Mouse (Mus musculus): ENCODE data around the gene Tmem237.
A peak's percentile ranks its signal among the peaks of the same experiment; 100 is the strongest.

The Tmem237 gene

DNA sequence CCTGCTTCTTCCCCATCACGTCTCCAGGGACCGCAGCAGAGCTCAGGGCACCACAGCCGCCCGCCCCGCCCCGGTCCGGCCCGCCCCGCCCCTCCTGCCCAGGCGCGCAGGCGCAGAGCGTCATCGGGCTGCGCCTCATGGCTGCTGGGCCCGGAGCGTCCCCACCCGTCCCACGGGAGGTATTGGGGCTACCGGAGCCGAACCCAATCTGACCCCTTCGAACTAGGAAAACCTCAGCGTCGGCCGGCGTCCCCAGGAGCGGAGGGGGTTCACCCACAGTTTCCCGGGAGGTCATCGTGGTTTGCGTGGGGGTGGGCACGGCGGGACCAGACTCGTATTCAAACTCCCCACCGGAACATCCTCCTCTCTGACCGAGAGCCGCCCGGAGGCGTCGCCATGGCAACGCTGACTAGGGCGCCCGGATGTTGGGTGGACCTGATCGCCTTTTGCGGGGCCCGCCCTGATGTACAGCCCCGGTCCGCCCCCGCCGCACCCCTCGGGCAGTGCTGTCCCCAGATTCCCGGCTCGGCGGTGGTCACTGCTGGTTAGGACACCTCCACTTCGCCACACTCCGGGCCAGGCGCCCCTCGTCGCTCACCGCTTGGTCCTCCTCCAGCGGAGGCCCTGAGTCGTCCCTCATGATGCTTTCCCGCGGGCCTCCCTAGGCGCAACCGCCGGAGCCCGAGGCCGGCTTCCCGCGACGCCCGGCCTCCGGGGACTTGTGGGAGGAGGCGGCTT, at the start of gene Tmem237:
Gene Tmem237, minus strand, starts transcription at position 689 of the 738 bp plus-strand sequence.
- DNase-seq (ENCODE audit: low spot score): peak; percentile 89

DNA sequence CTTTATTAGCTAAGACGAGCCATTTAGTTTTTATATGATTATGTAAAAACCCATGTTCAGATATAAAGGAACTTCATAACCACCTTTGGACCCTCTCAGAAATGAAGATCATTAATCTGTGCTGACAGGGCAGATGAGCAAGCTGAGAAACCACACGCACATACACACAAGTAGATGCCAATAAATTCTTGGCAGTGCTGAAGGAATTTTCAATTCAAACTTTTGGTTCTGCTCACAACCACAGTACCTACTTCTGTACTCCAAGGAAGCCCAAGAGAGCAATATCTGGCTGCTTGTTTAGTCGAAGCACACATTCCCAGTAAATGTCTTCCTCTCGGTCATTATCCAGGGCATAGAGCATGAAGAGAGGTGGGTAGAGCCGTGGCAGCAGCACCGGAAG, 49.4 kb upstream of the Tmem237 start:
- DNase-seq (ENCODE audit: low spot score): no peak

DNA sequence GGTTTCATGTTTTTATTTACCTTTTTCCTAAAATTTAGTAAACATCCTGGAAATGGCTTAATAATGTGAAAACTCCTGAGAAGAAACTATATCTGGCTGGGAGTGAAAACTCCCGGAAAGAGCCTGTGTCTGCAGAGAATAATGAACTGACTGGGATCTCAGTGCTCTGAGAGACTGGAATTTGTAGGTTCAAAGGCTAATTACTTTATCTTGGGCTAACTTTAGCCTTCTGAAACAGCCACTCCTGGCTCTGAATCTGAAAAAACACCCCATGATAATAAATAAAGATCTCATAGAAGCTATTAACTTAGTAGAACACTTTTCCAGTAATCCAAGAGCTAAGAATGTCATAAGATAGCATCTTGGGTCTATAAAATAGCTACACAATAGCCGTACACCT, 48.3 kb upstream of the Tmem237 start:
- no peak for DNase-seq (ENCODE audit: low spot score)

DNA sequence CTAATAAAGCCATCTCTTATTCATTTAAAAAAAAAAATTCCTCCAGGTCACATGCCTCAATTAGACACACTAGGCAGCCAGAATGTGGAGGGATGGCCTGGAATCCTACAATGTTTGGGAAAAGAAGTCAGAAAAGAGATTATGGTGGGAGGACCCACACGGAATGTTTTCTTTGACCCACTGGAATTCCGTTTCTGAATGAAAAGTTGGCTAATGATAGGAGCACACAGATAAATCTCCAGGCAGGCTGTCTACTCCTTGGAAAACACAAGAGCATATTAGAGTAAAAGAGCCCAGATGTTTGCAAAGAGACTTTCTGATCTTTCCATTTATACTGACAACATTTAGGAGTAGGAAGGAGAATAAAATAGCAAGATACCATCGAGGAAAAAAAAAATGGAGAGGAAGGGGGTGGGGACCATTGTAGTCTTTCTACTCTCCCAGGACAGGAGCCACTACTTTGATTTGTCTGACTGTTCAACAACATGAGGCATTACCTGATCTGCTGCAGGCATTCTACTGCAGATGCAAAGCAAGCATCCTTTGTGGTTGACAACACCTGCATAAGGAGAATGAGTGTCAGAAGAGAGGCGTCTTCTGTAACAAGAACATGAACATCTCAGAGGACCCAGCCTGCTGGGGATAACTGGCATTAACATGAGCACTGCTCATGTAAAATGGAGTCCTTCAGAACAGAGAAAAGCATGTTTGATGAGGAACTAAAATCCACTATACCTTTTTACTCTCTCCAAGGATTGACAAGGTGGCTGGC, 47.6 kb upstream of the Tmem237 start:
- no peak for DNase-seq (ENCODE audit: low spot score)

DNA sequence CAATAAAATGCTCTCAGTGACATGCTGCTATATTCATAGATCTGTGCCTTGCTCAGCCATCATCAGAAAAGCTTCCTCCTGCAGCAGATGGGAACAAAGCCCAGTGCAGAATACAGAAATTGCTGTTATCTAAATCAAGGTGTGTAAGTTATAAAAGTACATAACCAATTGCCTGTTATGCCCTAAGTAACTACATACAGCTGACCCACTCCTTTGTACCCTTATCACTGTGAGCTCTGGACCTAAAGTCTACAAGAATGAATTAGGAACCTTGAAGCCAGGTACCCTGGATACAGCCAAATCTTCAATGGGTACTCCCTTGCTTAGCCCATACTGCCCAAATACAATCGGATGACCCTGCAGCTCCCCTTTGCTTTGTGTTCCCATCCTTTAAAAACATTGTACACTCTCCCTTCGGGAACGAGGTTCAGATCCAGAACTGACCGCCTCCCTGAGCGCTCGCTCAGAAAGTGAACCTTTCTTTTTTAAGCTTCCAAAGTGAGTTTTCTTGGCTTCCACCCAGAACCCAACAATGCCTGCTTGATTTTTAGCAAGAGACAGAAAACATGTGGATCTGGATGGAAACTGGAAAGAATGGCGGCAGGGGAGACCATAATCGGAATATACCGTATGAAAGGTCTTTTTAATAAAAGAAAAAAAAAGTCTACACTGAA, 46.2 kb upstream of the Tmem237 start:
- DNase-seq (ENCODE audit: low spot score): no peak

DNA sequence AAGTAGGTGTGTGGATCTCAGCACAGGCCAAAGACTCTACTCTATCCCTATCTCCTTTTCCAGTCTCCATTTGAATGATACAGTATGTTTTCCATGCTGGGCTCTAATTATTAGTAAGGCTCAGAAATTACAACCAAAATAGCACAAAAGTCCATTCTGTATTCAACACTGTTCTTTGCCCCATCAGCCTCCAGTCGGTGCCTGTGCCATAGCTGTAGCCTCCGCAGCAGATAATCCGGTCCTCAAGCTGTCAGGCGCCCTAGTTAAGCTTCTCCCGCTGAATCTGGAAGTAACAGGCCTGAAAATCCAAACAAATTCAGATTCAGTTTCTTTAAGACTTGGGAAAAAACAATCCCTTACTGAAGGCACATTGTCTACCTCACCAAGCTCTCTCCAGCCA, 43.7 kb upstream of the Tmem237 start:
- DNase-seq (ENCODE audit: low spot score): peak; percentile 9

DNA sequence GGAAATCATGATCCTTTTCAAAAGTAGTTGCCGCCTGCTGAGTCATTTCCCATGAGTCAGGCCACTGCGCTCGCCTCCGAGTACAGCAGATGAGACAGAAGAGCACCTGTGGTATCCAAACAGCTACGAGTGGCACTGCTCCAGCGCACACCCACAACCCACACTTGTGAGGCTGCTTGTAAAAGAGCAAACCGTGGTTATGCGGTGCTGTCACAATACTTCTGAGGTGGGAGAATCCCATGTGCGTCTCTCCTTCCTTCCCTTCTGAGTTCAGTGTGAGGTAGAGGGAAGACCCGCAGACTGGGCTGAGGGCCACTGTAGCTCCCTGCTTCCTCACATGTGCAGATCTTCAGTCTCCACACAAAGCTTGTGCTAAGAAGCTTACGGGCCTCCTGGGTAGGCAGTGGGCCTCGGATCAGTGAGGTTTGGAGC, 42.8 kb upstream of the Tmem237 start, which contains the start of gene Mpp4:
Gene Mpp4, minus strand, starts transcription at position 360 of the 432 bp plus-strand sequence.
- no peak for DNase-seq (ENCODE audit: low spot score)

DNA sequence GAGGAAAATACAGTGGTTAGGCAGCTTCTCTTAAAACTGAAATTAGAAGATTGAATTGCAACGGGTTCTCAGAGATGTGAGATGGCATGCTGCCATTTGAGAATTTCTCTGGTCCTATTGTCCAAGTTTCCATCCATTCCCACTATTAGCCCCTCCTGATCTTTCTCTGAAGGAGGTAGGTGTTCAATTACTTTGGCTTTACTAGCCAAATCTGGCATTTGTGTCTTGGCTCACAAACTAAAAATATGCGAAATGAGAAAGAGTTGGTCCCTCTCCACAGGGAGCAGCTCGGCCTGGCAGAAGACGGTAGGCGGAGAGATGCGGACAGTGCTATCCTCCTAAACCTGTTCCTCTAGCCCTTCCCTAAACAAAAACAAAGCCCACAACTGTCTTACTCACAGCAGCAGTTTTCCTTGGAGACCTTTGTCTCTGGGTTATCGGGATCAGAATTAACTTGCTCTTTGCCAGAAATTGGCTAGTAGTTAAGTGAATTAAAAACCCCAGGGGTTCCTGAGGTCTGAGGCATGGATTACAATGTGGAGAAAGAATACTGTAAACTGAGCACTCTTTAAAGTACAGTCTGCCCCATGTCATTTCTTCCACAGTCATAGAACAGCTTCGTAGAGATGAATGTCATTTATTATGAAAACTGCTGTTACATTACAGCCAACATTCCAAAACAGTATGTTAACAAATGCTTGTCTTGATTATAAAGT, 42.3 kb upstream of the Tmem237 start:
- no peak for DNase-seq (ENCODE audit: low spot score)

DNA sequence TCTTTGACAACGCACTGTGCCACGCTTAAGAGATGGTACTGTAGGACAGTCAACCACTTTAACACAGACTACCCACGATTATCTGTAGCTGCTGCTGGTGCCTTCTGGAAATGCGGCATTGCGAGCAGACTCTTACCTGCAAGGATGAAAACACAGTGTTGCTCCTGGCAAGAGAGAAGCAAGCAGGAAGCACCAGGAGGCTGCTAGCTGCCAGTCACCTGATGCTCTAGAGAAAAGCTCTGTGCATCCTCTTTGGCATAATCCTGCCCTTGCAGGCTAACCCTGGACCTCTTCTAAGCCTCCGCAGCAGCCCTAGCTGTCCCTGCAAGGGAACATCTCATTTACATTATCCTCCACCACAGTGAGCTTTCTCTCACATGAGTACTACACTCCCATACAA, 41.2 kb upstream of the Tmem237 start:
- no peak for DNase-seq (ENCODE audit: low spot score)

DNA sequence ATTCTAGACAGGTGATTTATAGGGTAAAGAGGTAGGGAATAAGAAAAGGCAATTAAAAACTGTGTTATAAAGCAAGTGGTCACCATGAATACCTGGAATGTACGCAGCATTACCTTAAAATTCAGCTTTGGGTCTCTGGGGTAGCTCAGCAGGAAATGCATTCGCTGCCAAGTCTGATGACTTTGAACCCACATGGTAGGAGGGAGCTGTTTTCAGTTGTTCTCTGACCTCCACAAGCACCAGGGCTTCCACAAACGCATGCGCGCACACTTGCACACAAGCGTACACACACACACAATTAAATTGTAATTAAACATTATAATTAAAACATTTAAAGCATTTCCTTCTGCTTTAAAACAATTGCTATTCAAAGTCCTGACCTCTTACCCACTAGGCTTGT, 40.7 kb upstream of the Tmem237 start:
- DNase-seq (ENCODE audit: low spot score): no peak

DNA sequence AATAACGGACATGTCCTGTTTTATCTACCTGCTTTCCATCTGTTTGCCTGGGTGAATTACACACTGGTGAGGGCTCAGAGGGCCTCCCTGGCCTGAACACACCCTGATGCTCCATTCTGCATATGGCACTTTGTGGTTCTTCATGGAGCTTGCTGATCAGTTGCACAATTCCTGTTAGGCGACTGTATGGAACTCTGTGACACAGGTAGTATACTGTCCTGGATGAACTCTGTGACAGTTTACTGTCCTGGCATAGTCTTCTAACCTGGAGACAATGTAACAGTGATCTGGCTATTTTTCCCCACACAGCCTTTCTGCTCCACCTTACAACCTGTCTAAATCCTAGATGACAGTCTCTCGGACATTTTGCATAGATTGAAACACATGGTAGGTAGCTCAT, 38.9 kb upstream of the Tmem237 start:
- no peak for DNase-seq (ENCODE audit: low spot score)

DNA sequence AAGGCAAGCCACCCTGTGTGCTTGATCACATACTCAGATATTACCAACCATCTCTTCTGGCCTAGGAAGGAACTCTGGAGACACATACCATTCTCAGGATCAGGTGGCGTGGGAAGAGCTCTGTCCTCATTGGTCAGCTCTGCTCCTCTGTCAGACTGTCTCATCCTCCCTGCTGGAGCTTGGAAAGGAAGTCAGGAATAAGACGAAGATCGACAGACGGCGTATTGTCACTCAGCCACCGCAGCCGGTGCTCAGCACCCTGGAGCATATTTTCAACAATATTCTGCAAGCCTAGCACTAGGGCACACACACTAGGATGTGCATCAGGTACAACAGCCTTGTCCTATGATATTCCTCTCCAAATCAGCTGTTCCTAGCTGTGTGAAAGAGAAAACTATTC, 38.3 kb upstream of the Tmem237 start:
- DNase-seq (ENCODE audit: low spot score): no peak

DNA sequence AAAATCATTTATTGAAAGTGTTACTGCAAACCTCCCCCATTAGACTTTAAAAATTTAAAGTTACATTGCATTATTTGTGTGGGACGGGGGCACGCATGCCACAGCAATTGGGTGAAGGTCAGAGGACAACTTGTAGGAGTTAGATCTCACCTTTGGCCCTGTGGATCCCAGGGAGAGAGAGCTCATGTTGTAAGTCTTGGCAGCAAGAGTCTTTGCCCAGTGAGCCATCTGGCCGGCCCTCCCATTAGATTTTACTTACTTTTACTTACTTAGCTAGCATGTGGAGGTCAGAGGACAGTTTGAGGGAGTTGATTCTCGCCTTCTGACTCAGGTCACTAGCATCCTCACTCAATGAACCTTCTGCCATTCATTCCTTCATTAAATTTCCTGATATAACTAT, 37.6 kb upstream of the Tmem237 start:
- DNase-seq (ENCODE audit: low spot score): no peak

DNA sequence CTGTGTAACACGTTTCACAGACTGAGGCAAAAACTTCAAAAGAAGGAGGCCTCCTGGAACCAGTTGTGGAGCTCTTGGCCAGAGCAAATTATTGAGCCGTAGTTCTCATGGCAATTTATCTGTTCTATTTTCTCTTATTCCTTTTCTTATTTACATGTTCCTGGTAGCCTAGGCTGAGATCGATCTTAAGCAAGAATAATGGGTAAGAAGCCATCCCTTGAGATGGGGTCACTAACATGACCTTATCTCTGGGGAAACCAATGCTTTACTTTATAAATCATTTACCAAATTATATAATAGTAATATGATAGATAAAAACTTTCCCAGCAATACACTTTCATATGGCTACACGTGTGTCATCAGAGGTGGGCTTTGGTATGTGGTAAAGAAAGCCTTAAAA, 32.1 kb upstream of the Tmem237 start:
- DNase-seq (ENCODE audit: low spot score): no peak

DNA sequence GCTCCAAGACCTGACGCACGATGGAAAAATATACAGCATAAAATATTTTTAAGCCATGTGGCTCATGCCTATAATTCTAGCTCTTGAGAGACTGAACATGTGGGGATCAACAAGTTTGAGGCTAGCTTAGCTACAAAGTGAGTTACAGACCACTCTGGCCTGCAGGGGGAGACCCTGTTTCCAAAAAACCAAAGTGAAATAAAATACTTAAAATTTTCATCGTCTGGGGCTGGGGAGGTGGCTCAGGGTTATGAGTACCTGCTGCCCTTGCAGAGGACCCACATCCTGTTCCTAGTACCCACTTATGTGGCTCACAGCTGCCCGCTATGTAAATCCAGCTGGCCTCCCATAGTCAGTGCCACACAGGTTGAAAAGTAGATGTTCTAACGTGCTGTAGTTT, 30.3 kb upstream of the Tmem237 start:
- no peak for DNase-seq (ENCODE audit: low spot score)

DNA sequence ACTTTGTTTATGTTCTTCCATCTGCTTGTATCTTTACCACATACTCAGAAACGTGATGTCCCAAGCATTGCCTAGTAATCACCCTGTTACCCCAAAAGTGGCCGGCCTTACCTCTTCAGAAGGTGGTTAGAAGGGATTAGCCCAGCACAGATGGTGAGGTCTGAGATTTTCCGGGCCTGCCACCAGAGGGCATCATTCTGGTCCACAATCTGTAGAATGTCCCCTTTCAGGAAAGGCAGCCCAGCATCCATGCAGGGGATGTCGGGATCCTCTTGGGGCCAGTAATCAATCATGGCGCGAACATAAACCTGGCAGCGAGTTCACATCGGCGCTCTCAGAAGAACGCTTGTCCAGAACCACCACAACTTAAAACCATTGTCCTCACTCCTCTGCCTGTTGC, 24.3 kb upstream of the Tmem237 start:
- peak; percentile 39 for DNase-seq (ENCODE audit: low spot score)

DNA sequence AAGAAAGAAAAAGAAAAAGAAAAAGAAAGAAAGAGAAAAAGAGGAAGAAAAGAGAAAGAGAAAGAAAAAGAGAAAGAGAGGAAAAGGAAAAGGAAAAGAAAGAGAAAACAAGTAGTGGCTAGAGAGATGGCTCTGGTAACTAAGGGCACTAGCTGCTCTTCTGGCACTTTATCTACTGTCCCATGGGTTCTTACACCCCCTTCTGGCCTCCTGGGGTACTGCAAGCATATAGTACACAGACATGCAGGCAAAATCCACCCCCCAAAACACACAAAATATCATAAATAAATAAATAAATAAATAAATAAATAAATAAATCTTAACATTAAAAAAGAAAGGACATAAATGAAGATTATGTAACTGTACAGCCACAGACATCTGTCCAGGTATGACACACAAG, 22.6 kb upstream of the Tmem237 start:
- DNase-seq (ENCODE audit: low spot score): peak; percentile 77

DNA sequence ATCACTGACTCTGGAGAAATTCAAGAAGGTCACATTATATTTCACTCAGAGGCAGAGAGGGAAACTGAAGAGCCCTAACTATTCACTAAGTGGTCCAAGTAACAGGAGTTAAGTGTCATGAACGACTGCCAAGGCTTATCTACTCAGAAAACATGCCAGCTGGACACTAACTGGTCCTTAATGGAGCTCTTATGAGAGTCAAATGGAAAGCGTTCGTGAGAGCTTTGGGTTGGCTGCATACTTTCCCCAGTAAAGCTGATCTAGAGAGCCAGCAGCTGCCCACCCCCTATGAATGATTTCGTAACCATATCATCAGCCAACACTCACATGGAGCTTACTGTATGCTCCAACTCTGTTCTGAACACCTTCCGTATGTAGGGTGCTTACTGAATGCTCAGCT, 14.2 kb upstream of the Tmem237 start:
- no peak for DNase-seq (ENCODE audit: low spot score)

DNA sequence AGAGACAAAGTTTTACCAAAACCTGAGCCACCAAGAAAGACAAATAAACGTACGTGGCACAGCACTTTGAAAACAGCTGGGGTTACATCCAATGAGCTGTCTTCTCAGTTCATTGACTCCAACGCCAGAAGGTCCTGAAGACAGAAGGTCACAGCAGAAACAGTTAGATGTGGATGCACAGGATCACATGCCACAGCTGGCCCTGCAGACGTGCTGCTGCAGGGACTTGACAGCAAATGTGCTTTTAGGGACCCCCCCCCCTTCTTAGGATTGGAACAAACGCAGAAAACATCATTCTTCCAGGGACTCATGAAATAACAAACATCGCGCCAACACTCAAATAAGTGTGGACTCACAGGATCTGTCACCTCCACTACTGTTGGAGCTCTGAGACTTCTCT, 8.7 kb upstream of the Tmem237 start:
- DNase-seq (ENCODE audit: low spot score): no peak

DNA sequence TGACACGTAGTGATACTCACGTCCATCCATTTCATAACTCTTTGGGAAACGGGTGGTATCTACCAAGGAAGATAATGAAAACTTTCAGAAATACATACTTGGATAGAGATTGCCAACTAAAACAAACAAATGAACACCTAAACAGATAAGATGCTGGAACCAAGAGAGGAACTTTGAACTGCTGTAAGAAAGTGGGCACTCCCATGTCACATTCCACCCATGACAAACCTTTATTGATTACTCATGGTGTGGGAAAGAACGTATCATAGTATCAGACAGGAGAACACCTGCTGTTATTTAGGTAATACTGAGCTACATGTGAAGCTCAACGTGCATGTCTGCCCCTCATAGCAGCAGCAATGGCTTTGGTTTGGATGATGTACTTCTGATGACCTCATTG, 5.3 kb upstream of the Tmem237 start:
- DNase-seq (ENCODE audit: low spot score): no peak

DNA sequence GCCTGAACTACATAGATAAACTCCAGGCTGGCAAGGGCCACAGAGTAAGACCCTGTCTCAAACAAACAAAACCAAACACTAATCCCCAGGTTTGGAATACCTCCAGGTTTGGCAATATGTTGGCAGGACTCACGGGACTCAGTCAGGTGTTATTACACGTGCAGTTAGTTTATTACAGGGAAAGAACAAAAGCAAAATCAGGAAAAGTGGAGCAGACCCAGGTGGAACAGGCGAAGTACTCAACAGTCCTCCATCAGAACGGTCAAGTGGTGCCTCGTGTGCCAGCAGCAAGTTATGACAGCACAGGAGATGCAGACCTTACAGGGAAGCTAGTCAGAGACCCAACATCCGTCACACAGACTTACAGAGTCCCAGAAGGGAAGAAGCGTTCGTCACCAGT, 9.7 kb downstream of the Tmem237 start:
- no peak for DNase-seq (ENCODE audit: low spot score)

DNA sequence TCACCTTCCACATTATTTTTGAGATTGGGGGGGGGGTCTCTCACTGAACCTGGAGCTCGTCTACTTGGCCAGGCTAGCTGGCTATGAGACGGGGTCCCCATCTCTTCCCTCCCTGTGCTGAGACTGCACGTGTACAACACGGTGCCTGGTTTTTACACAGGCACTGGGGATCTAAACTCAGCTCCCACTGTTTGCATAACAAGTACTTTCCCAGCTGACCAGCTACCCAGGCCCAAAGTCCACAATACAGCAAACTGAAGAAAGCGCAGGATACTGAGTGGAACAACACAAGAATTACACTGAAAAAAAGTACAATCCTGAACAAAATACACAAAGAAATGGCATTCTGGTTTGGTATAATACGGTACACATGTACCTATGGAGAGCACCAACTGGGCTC, 18.1 kb downstream of the Tmem237 start:
- DNase-seq (ENCODE audit: low spot score): no peak

All from retina, embryonic 14.5 days (tissue).